Mouse (Mus musculus) stomach, embryonic 15.5 days (tissue): Measurements from ENCODE around the gene Relch. TPM values are rescaled to one million over a fixed set of nuclear protein-coding genes. Genes with fewer than 3 reads are reported as not detected.

Source experiments
- ATAC-seq: fragments of 200-750 bp; cut with Nextera tagmentation; 2 replicates; pipeline ENCODE4 v1.8.0; 2017; ENCODE audit warnings: low read depth, moderate number of reproducible peaks, moderate TSS enrichment; ENCODE audit not compliant: insufficient read depth, low FRiP score
- H3K27ac ChIP-seq: fragments of 300-500 bp; sonication (generic); 2 replicates; pipeline ENCODE4 v1.5.1; 2015; ENCODE audit warnings: mild to moderate bottlenecking, inconsistent platforms
- H3K27me3 ChIP-seq: fragments of 300-500 bp; sonication (generic); replicated peaks from 2 replicates; pipeline ENCODE4 v1.6.1; 2015; ENCODE audit warnings: inconsistent platforms
- H3K36me3 ChIP-seq: fragments of 300-500 bp; sonication (generic); 2 replicates; pipeline ENCODE4 v1.6.1; 2015; ENCODE audit warnings: inconsistent platforms
- H3K4me1 ChIP-seq: fragments of 300-500 bp; sonication (generic); 2 replicates; pipeline ENCODE4 v1.6.1; 2015; ENCODE audit warnings: inconsistent platforms
- H3K4me2 ChIP-seq: fragments of 300-500 bp; sonication (generic); 2 replicates; pipeline ENCODE4 v1.6.1; 2015; ENCODE audit warnings: mild to moderate bottlenecking, inconsistent platforms
- H3K4me3 ChIP-seq: fragments of 300-500 bp; sonication (generic); replicated peaks from 2 replicates; pipeline ENCODE4 v1.5.1; 2015; ENCODE audit warnings: inconsistent platforms
- H3K9ac ChIP-seq: fragments of 300-500 bp; sonication (generic); 2 replicates; pipeline ENCODE4 v1.6.1; 2015; ENCODE audit warnings: inconsistent platforms
- H3K9me3 ChIP-seq: fragments of 300-500 bp; sonication (generic); 2 replicates; pipeline ENCODE4 v1.6.1; 2016; ENCODE audit warnings: inconsistent platforms
- WGBS: fragments of 180-500 bp; shearing (Covaris S2); methylation state at CpG from one replicate; pipeline ENCODE4 v1.1.7; 2015; 5-methylcytosine and 5-hydroxymethylcytosine counted together
- polyA plus RNA-seq: library from polyadenylated mRNA; unstranded; fragments of >200 nt; fragmentation: Nextera tagmentation; extraction: Ambion mirVana; gene quantifications from 2 replicates; pipeline ENCODE4 v1.2.1, GENCODE M21; 2015

The Relch gene
- polyA plus RNA-seq, 1 experiment from 2014 or later = 28.4 TPM

DNA sequence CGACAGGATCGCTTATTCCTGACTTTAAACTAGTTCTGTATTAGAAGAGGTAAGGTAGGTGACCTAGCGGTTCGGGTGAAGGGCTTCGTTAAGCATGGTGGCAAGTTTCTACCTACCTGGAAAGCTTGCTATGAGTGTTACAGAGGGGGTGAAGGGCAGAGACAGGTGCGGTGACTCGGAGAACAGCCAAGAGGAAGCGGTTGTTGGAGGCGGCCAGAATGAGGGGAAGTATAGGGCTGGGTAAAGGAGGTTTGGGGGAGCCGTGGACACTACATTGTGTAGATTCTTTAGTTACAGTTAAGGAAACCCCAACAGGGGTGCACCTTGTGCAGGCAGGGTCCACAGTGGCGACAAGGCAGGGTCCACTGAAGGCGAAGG is 116.4 kb downstream of the Relch start:
- Histone ChIP-seq H3K9me3 (no peaks in the 10 kb centered on the region), H3K4me3 (peak overlapping the region; percentile 67), H3K36me3 (no peaks in the 10 kb centered on the region), H3K9ac (0 out of 2 replicates have a peak overlapping the region, but pooled peaks have one; percentile 63), H3K4me2 (peak overlapping the region; percentile 98), H3K27me3 (0 out of 2 replicates have a peak, but pooled peaks cover 5% of the 10 kb centered on the region), H3K4me1 (0 out of 2 replicates have a peak, but pooled peaks cover 5% of the 10 kb centered on the region), H3K27ac (no peak overlapping the region)
- peak; percentile 28; the same call in 1 of the 2 replicates for ATAC-seq
- 35% methylated on average over 12 of the region's 12 CpGs for WGBS

DNA sequence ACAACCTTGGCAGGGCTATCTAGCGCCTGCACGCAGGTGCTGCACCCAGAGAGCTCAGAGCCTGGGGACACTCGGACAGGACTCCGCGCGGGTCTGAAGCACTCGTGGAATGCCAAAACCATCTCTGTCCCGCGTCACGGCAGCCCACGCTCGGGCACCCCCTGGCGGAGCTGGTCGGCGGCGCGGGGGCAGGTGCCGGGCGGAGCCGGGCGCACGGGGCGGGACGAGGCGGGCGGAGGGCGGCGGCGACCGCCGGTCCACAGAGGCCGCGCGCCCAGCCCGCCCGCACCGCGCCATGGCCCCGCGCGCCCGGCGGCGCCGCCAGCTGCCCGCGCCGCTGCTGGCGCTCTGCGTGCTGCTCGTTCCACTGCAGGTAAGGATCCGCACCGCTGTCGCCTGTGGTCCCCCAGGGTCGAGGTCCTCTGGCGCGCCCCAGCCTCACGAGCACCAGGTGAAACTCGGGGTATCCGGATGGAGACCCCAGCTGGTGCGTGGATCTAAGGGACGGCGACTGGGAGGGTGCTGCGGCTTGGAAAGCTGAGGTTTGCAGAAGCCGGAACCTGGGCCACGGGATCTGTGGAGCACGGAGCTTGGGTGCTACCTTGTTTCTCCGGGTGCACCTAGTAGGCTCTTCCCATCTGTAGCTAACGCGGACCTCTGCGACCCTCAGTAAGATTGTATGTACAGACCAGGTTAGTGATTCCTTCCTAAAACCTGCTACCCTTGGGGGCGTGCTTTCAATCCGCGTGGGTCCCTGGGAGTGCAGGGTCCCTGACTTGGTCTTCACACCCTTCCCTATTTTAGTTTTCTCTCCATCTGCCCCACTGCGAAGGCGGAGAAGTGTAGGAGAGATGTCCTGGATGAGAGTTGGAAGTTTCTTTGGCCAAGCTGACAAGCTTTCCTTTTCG is 117.0 kb downstream of the Relch start, which contains the start of gene Tnfrsf11a:
Tnfrsf11a (plus strand) TSS at position 262 of the 908 bp plus-strand sequence.
- no peaks in the 10 kb centered on the region for H3K9me3 ChIP-seq
- H3K27ac ChIP-seq = no peak within 1 kb of the TSS
- no peaks in the 10 kb centered on the region for H3K36me3 ChIP-seq
- H3K27me3 ChIP-seq = 0 out of 2 replicates have a peak, but pooled peaks cover 5% of the 10 kb centered on the region
- H3K4me1 ChIP-seq = 0 out of 2 replicates have a peak, but pooled peaks cover 5% of the 10 kb centered on the region
- H3K9ac ChIP-seq = peak within 1 kb of the TSS; percentile 63
- ATAC-seq = peak; percentile 74
- peak within 1 kb of the TSS; percentile 98 for H3K4me2 ChIP-seq
- 3% methylated on average over 68 of the region's 77 CpGs for WGBS
- peak within 1 kb of the TSS; percentile 67 for H3K4me3 ChIP-seq

DNA sequence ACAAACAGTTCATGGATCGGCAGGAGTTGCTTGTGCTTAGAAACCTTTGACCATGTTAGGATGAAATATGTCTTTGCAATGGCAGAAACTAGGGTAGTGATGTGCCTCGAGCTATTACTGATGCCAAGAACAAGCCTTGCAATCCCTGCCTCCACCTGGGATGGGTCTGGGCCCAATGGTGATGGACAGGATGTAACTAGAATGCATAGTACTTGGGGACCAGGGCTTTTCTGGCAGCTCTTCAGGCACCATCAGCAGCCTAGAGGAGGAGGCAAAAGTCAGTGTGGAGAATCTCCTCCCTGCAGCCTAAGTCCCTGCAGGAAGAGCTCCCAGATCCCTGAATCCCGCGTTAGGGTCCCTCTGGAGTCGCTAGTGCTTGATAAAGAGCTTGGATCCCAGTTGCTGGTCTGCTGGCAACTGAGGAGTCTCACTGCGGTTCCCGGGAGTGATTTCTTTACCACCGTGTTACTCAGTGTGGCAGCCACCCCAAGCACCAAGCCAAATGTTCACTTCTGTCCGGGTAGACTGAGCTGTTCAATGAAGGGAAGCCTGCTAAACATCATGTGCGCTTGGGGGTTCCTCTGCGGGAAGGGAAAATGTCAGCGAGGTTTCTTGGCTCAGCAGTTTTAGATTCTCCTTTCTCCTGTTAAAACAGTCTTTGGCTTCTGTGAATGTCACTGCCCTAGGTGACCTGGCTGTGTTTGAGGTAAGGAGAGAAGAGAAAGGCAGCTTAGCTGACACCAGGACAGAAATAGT is 117.9 kb downstream of the Relch start:
- no peak overlapping the region for H3K27ac ChIP-seq

DNA sequence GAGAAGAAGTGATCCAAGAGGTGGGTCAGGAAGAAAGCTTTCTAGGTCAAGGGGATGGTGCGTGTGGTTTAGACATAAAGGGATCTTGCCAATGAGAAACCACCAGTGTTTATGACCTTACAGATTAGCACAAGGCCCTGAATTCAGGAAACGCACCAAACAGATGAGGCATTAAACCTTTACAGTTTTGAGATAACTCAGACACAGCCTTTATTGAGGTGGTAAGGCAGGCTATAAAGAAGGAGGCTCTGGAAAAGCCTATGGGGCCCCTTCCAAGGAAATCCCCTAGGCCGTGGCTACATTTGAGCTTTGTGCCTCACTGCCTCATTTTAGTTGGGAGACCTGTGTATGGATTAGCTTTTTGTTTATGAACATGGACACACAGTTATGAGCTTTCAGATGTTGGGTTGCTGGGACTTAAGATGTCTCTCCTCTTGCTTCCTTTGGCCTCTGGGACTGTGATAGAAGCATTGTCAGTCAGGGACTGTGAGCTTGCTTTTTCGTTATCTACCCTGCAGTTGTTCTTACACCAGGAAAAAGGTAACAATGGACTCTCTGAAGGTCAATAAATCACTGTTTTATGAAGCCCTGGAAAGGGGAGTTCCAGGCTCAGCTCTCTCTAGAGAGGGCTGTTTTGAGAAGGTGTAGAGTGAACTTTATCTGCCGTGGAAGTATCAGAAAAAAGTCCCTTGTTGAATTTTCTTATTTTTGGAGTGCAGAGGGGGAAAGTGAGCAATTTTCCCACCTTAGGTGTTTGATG is 120.8 kb downstream of the Relch start:
- ATAC-seq = no peak
- no peak overlapping the region for H3K4me2 ChIP-seq
- H3K9me3 ChIP-seq = no peaks in the 10 kb centered on the region
- peak overlapping the region; percentile 63; the same call in 1 of the 2 replicates for H3K27ac ChIP-seq
- H3K36me3 ChIP-seq = no peaks in the 10 kb centered on the region
- H3K4me3 ChIP-seq = no peak overlapping the region
- 53% methylated on average over 5 of the region's 5 CpGs for WGBS
- 0 out of 2 replicates have a peak, but pooled peaks cover 5% of the 10 kb centered on the region for H3K27me3 ChIP-seq
- H3K9ac ChIP-seq = no peak overlapping the region
- 0 out of 2 replicates have a peak, but pooled peaks cover 5% of the 10 kb centered on the region for H3K4me1 ChIP-seq

More for the DNA sequence above, 117.9 kb downstream of the Relch start:
- H3K36me3 ChIP-seq = no peaks in the 10 kb centered on the region
- H3K4me1 ChIP-seq = 0 out of 2 replicates have a peak, but pooled peaks cover 5% of the 10 kb centered on the region
- H3K4me3 ChIP-seq = peak overlapping the region; percentile 67
- H3K9ac ChIP-seq = no peak overlapping the region
- WGBS = 36% methylated on average over 12 of the region's 12 CpGs
- H3K9me3 ChIP-seq = no peaks in the 10 kb centered on the region
- H3K27me3 ChIP-seq = 0 out of 2 replicates have a peak, but pooled peaks cover 5% of the 10 kb centered on the region
- no peak for ATAC-seq
- peak overlapping the region; percentile 98 for H3K4me2 ChIP-seq

DNA sequence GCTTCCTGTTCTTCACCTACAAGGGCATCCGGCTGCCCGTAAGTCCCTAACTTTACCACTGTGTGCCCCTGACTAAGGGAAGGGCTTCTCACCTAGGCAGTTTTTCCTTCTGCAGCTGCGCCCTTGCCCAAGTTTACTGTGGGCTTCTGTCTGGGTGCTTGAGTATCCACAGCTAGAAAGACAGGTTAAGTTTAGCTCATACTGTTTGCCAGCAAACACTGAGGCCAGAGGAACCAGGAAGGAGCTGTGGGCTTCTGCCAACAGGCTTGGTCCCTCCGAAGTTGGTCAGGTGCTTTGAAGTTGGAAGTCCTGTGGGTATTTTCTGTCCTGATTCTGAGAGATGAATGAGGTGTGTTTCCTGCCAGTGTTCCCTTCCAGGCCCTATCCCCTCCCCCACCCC is 121.5 kb downstream of the Relch start:
- Histone ChIP-seq H3K36me3 (no peaks in the 10 kb centered on the region), H3K27ac (peak overlapping the region; percentile 63; the same call in 1 of the 2 replicates), H3K4me1 (0 out of 2 replicates have a peak, but pooled peaks cover 5% of the 10 kb centered on the region), H3K27me3 (0 out of 2 replicates have a peak, but pooled peaks cover 2% of the 10 kb centered on the region), H3K4me3 (no peak overlapping the region), H3K9ac (no peak overlapping the region), H3K9me3 (no peaks in the 10 kb centered on the region), H3K4me2 (0 out of 2 replicates have a peak overlapping the region, but pooled peaks have one; percentile 13)
- 59% methylated on average over 4 of the region's 4 CpGs for WGBS
- ATAC-seq = no peak

DNA sequence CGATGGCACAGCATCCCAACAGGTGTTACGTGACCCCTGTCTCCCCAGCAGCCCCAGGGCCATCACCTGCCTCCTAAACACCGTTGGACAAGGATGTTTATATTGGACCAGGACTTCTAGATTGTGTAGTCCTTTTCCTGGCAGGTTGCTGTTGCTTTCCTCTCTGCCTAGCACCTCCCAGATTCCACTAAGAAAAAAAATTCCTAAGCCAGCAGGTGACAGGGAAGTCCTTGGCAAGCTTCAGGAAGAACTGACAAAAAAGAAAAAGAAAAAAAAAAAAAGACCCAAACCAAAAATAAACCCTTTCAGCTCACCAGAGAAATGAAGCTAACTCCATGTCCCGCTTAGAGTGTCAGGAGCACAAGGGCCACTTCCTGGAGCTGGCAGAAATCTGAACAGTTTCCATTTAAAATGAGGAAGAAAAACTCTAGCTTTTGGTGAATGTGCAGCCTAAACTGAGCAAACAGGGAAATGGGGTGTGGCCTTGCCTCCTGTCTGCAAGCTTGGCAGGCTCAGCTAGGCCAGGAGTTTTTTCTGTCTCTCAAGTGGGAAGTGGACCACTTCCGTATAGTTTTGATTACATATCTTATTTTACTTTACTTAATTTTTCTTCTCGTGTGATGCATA is 123.2 kb downstream of the Relch start:
- Histone ChIP-seq H3K9me3 (no peaks in the 10 kb centered on the region), H3K4me1 (no peaks in the 10 kb centered on the region), H3K4me2 (no peak overlapping the region), H3K27ac (peak overlapping the region; percentile 57; the same call in 1 of the 2 replicates), H3K36me3 (no peaks in the 10 kb centered on the region), H3K4me3 (no peak overlapping the region), H3K9ac (no peak overlapping the region), H3K27me3 (no peaks in the 10 kb centered on the region)
- 51% methylated on average over 6 of the region's 6 CpGs for WGBS
- no peak for ATAC-seq

DNA sequence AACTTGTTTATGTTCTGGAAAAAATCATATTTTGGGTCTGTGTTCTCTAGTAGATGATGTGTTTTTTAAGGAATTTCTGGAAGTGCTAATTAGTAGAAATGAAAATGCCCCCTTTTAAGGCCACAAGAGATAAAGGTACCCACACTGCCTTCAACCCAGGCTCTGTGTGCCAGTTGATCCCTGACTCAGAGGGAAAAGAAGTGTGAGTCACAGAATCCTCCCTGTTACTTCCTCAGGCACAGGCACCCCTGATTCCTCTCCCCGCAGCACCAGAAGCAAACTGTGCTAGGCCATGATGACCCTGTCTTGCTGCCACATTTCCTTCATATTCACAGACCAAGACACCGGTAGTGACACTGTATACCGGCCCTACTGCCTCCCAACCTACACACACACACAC is 126.4 kb downstream of the Relch start:
- WGBS = 89% methylated on average over 3 of the region's 3 CpGs
- Histone ChIP-seq H3K4me3 (no peak overlapping the region), H3K4me2 (no peak overlapping the region), H3K36me3 (no peaks in the 10 kb centered on the region), H3K9ac (no peak overlapping the region), H3K9me3 (no peaks in the 10 kb centered on the region), H3K4me1 (no peaks in the 10 kb centered on the region), H3K27ac (no peak overlapping the region), H3K27me3 (no peaks in the 10 kb centered on the region)
- ATAC-seq = no peak

DNA sequence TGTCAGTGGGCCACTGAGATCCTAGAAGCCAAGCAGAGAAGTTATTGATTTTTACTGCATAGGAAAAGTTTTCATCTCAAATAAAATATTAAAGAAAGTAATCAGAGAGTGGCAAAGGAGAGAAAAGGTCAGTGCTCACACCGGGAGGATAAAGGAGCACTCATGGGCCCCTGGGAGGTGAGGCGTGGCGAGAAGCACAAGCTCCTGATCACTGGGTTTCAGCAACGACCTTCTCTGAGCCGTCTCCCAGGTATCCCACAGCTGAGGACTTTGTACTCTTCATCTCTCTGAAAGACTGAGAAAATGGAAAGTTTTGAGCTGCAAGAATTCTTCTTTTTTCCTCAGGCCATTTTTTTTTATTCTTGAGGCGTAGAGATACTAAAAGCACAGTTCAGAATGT is 131.0 kb downstream of the Relch start:
- WGBS = 88% methylated on average over 6 of the region's 6 CpGs
- no peak for ATAC-seq
- Histone ChIP-seq H3K4me2 (no peak overlapping the region), H3K4me3 (no peak overlapping the region), H3K27me3 (no peaks in the 10 kb centered on the region), H3K4me1 (no peaks in the 10 kb centered on the region), H3K9ac (no peak overlapping the region), H3K27ac (no peak overlapping the region), H3K9me3 (no peaks in the 10 kb centered on the region), H3K36me3 (no peaks in the 10 kb centered on the region)

DNA sequence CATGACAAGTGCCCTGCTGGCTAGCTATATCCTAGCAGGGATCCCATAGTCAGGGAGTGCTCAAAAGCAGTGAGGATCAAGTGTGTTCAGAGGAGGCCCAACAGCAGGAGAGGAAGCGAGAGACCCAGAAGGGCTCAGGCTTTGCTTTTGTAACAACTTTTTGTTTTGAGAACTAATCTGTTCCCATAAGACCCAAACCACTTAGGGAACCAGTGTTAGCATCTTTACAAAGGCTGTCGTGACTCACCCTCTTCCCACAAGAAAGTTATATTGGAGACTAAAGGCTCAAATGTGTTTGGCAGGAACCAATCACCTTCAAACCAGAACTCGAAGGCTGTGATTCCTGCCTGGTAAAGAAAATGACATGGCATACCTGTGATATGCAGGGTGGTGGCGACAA is 132.0 kb downstream of the Relch start:
- no peak overlapping the region for H3K9ac ChIP-seq
- no peak overlapping the region for H3K4me2 ChIP-seq
- H3K36me3 ChIP-seq = no peaks in the 10 kb centered on the region
- H3K27me3 ChIP-seq = no peaks in the 10 kb centered on the region
- ATAC-seq = no peak
- WGBS = 87% methylated on average over 4 of the region's 4 CpGs
- no peaks in the 10 kb centered on the region for H3K4me1 ChIP-seq
- H3K27ac ChIP-seq = no peak overlapping the region
- no peaks in the 10 kb centered on the region for H3K9me3 ChIP-seq
- no peak overlapping the region for H3K4me3 ChIP-seq

DNA sequence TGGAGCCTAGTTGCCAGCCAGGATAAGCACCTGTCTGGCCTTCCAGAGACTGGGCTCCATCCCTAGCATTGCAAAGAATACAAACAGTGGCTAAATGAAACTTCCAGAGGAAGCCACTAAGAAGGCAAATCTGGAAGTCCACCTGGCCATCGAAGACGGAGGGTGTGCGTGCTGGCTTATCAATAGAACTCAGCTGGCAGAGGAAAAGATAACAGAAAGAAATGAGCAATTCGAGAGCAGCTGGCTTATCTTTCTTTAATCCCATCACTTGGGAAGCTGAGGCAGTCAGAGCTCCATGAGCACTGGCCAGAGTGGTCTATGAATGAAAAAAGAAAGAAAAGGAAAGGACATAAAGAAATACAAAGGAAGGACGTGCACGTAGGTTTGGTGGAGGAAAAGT is 136.9 kb downstream of the Relch start:
- Histone ChIP-seq H3K36me3 (no peaks in the 10 kb centered on the region), H3K9ac (no peak overlapping the region), H3K27ac (no peak overlapping the region), H3K27me3 (no peaks in the 10 kb centered on the region), H3K4me2 (no peak overlapping the region), H3K9me3 (no peaks in the 10 kb centered on the region), H3K4me3 (no peak overlapping the region), H3K4me1 (no peaks in the 10 kb centered on the region)
- ATAC-seq = no peak
- WGBS = 78% methylated on average over 6 of the region's 6 CpGs

DNA sequence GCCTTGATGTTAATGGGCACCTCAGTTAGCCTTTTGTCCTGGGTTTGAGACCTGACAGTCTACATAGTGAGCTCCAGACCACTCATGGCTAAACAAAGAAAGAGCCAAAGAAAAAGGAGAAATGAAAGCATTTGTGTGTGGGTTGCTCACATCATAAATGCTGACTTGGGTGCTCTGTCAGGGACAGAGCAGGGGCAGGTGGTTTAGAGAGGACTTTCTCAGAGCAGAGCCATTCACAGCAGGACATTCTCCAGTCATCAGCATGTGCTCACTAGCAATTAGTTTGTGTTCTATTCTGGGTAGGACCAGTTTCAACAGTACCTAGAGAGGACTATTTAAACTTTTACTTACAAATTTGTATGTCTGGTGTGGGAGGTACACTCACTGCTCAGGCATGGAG is 137.6 kb downstream of the Relch start:
- no peak overlapping the region for H3K4me2 ChIP-seq
- no peaks in the 10 kb centered on the region for H3K4me1 ChIP-seq
- no peak overlapping the region for H3K4me3 ChIP-seq
- H3K9ac ChIP-seq = no peak overlapping the region
- ATAC-seq = no peak
- H3K27me3 ChIP-seq = no peaks in the 10 kb centered on the region
- H3K36me3 ChIP-seq = no peaks in the 10 kb centered on the region
- H3K9me3 ChIP-seq = no peaks in the 10 kb centered on the region
- no peak overlapping the region for H3K27ac ChIP-seq
